Mouse (Mus musculus) right cerebral cortex, postnatal 10 days (tissue): ENCODE measurements around the gene Megf6.
A peak's percentile ranks its signal among the peaks of the same experiment; 100 is the strongest.

ENCODE experiments used
- DNase-seq, 2 experiments: peaks; one replicate each; pipeline ENCODE4 v3.0.0; 2021; ENCODE audit warnings: low spot score in 2 of 2

Gene Megf6

GRCm38 (mm10) chr4:154170506-154171150 is at the start of gene Megf6:
Gene Megf6 (plus strand): TSS chr4:154170730.
- no peak for DNase-seq

GRCm38 (mm10) chr4:154121800-154122199 is 48.7 kb upstream of the Megf6 start:
- no peak for DNase-seq

GRCm38 (mm10) chr4:154122374-154122773 is 48.2 kb upstream of the Megf6 start:
- DNase-seq = no peak

- no peak for DNase-seq
Measured at GRCm38 (mm10) chr4:154123553-154123952, 47.0 kb upstream of the Megf6 start.

- no peak for DNase-seq
Measured at GRCm38 (mm10) chr4:154125202-154125601, 45.3 kb upstream of the Megf6 start.

- no peak for DNase-seq
Measured at GRCm38 (mm10) chr4:154127273-154127672, 43.3 kb upstream of the Megf6 start.

GRCm38 (mm10) chr4:154129950-154130349 is 40.6 kb upstream of the Megf6 start:
- no peak for DNase-seq

GRCm38 (mm10) chr4:154131894-154132293 is 38.6 kb upstream of the Megf6 start:
- no peak for DNase-seq

GRCm38 (mm10) chr4:154134803-154135202 is 35.7 kb upstream of the Megf6 start:
- DNase-seq = no peak

GRCm38 (mm10) chr4:154137139-154137538 is 33.4 kb upstream of the Megf6 start:
- no peak for DNase-seq

GRCm38 (mm10) chr4:154139671-154140181 is 30.8 kb upstream of the Megf6 start:
- DNase-seq = no peak

GRCm38 (mm10) chr4:154140182-154140212 is 30.5 kb upstream of the Megf6 start, which contains the start of gene Trp73:
Gene Trp73 (minus strand): TSS chr4:154140208.
- no peak for DNase-seq

GRCm38 (mm10) chr4:154140213-154141008 is 30.1 kb upstream of the Megf6 start:
- DNase-seq = no peak

- DNase-seq = peak in 1 of 2 experiments; percentile 30
Measured at GRCm38 (mm10) chr4:154141009-154141867, 29.3 kb upstream of the Megf6 start.

- DNase-seq = peak; percentile 94
Measured at GRCm38 (mm10) chr4:154142211-154143040, 28.1 kb upstream of the Megf6 start, which contains the start of gene Wrap73. Gene Wrap73 (plus strand): TSS chr4:154142372.

- DNase-seq = no peak
Measured at GRCm38 (mm10) chr4:154144712-154145111, 25.8 kb upstream of the Megf6 start.

GRCm38 (mm10) chr4:154146342-154146741 is 24.2 kb upstream of the Megf6 start:
- DNase-seq = no peak

- no peak for DNase-seq
Measured at GRCm38 (mm10) chr4:154154104-154154503, 16.4 kb upstream of the Megf6 start.

GRCm38 (mm10) chr4:154156050-154156449 is 14.5 kb upstream of the Megf6 start:
- DNase-seq = no peak

- no peak for DNase-seq
Measured at GRCm38 (mm10) chr4:154157970-154158662, 12.4 kb upstream of the Megf6 start.

- peak; percentile 87 to 89 for DNase-seq
Measured at GRCm38 (mm10) chr4:154159002-154159401, 11.5 kb upstream of the Megf6 start.
